Mouse (Mus musculus) left cerebral cortex, adult 2 months (tissue): ENCODE results near the gene Zgpat. TPM values are rescaled to one million over a fixed set of nuclear protein-coding genes. Genes with fewer than 3 reads are reported as not detected.

Source experiments
- DNase-seq, 2 experiments: peaks; one replicate each; pipeline ENCODE4 v3.0.0; 2021 to 2022; ENCODE audit warnings: low spot score in 2 of 2, mixed read lengths in 1 of 2; ENCODE audit errors: extremely low spot score in 1 of 2
- H3K27ac ChIP-seq: fragments of 200-600 bp; 2 replicates; pipeline ENCODE4 v1.8.1; 2022
- H3K4me3 ChIP-seq: fragments of 200-600 bp; 2 replicates; pipeline ENCODE4 v1.8.1; 2022
- CTCF ChIP-seq: fragments of 200-600 bp; IDR thresholded peaks from 2 replicates; pipeline ENCODE4 v1.8.1; 2022; ENCODE audit warnings: antibody characterized with exemption, mild to moderate bottlenecking, moderate library complexity
- intact Hi-C: fragments of 180-260 bp; cut with DNase I; formaldehyde crosslinking; loops from one replicate; pipeline ENCODE4 v1.15.1; 2025
- total RNA-seq, 2 experiments: library from RNA; stranded (reverse); gene quantifications; 2 replicates each; pipeline ENCODE4 v1.2.3; 2021

The Zgpat gene
- total RNA-seq, 2 experiments from 2014 or later = 80.3 to 80.5 TPM

DNA sequence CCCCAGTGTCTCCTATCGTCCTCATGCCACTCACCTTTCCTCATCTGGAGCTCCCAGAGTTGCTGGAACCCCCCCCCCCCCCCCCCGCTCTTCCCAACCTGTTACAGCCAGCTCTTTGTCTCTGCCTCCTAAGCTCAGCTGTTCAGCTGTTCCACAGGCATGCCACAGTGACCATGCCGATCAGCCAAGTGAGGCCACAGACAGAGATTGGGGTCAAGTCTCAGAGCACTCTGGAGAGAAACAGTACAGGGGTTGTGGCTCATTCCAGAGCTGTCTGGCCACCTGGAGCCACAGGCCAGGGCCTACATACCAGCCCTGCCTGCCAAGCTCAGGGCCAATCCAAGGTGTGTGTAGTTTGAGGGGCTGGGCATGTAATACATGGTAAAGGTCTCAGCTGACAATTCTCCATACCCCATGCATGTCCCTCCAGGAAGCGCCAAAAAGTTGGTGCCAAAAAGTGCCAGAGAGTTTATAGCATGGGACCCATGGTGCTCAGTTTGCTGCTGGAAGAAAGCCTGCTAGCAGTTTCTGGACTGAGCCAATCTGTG lies 22.0 kb downstream of the Zgpat start:
- intact Hi-C loops = no loop called here
- Histone ChIP-seq H3K4me3 (no peak overlapping the region), H3K27ac (no peak overlapping the region)
- TF ChIP-seq CTCF = no peak
- DNase-seq = no peak

DNA sequence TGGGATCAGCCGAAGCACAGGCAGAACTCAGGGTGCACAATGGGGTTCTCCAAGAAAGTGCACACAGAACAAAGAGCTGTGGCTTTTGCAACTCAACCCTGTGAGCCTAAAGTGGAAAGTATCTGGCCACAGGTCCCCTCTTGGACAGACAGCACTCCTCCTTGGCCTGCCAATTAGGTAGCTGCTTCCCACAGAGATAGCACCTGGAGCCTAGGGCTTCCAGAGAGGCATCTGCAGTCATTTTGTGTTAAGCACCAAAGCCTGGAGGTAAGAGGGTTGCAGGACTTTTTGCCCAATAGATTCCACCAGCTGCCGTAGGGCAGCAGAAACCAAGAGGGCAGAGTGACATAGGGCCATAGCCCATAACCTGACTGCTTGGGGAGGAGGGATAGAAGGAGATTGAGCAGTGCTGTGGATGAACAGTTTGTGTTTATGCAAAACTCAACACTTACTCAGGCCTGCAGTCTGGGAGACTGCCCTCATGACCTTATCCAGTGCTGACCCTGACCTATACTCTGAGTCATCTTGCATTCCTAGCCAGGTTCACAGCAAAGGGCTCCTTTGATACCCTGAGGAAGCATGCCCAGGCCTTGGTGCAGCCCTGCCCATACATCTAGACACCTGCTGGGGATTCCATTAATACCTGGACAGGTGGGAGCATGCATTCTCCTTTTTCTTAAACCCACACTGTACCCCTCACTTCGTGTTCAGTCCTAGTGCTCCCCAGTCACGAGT lies 25.6 kb downstream of the Zgpat start:
- intact Hi-C loops = loop anchor here (5.0 kb wide), 2 partner anchors 192 to 207 kb away; partner anchors contain the start of genes Samd10 and Uckl1
- H3K4me3 ChIP-seq = no peak overlapping the region

DNA sequence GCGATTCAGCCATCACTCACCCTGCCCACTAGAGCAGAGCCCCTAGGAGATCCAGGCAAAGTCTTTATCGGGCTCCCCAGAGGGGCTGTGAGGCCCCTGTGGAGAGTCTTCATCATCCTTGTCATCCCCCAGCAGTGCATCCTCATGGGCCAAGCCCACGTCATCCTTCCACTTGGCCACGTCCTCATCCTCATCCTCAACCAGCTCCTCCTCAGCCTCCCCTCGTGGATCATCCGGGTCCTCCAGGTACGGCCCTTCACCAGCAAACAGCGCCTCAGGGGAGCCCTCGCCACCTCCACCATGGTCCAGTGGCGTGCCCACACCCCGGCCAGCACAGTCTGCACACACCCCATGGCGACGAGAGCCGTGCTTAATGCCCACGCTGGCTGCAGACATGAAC lies 26.3 kb downstream of the Zgpat start:
- TF ChIP-seq CTCF = no peak
- DNase-seq = no peak
- Histone ChIP-seq H3K27ac (no peak overlapping the region), H3K4me3 (no peak overlapping the region)
- intact Hi-C loops = loop anchor here (5.0 kb wide), 2 partner anchors 191 to 206 kb away; partner anchors contain the start of genes Samd10 and Uckl1

More for the DNA sequence above, 25.6 kb downstream of the Zgpat start:
- H3K27ac ChIP-seq = no peak overlapping the region
- no peak for TF ChIP-seq CTCF
- DNase-seq = no peak

DNA sequence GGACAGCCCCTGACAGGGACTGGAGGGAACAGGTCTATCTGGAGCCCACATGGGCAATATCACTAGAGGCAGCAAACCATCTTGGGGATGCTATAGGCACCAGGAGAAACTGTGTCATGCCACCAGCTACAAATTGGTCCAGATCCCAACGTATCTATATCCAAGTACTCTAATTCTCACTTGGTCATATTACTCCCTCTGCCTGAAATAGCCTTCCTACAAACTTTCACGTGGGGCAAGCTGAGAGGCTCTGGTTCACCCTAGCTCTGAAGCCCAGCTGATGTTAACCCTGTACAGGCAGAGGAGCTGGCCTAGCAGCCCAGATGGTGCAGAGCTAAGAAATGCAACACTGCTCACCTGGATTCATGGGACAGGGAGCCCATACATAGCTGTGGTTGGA lies 26.8 kb downstream of the Zgpat start:
- no peak overlapping the region for H3K4me3 ChIP-seq
- no peak overlapping the region for H3K27ac ChIP-seq
- intact Hi-C loops = loop anchor here (5.0 kb wide), 2 partner anchors 191 to 206 kb away; partner anchors contain the start of genes Samd10 and Uckl1
- DNase-seq = no peak
- TF ChIP-seq CTCF = no peak

DNA sequence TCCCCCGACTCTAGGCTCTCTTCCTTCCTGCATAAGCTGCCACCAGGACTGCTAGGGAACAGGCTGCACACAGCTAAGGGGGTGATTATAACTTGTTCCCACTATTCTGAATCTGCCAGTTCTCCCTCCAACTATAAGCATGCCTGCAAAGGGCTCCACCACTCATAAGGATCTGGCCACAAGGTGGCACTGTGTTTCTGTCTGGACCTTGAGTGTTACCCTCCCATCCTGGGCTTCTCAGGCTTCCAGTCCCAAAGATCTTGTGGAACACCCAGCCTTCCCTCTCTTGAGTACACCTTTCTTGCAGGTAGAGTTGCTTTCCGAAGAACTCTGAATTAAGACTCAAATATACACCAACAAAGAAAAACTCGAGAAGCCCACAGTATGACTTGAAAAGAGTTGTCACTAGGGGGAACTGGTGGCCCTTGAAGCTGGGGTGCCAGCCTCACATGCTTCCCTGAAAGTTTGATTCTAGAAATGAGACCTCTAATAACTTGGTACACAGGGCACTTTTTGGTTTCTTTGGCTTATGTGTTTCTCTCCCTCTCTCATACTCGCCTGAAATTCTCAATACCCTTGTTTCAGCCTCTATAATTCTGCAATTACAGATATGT lies 28.0 kb downstream of the Zgpat start:
- intact Hi-C loops = loop anchor here (1.0 to 5.0 kb wide), 3 partner anchors 102 to 205 kb away; partner anchors contain the start of genes Samd10 and Uckl1
- TF ChIP-seq CTCF = peak; percentile 89
- Histone ChIP-seq H3K4me3 (no peak overlapping the region), H3K27ac (no peak overlapping the region)
- peak; percentile 79 to 87 for DNase-seq

DNA sequence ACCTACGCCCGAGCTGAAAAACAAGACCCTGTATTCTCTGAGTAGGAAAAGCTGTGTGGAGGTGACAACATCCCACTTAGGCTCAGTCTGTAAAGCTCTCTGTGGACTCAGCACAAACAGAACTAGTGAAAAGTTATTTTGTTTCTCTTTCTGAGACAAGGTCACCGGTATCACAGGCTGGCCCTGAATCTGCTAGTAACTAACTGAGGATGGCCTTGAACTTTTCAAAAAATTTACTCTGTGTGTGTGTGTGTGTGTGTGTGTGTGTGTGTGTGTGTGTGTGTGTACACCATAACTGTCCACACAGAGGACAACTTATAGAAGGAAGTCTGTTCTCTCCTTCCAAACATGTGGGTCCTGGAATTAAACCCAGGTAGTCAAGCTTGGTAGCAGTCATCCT lies 29.4 kb downstream of the Zgpat start:
- no peak for DNase-seq
- Histone ChIP-seq H3K27ac (no peak overlapping the region), H3K4me3 (no peak overlapping the region)
- intact Hi-C loops = loop anchor here (5.0 kb wide), 2 partner anchors 188 to 203 kb away; partner anchors contain the start of genes Samd10 and Uckl1
- TF ChIP-seq CTCF = no peak

DNA sequence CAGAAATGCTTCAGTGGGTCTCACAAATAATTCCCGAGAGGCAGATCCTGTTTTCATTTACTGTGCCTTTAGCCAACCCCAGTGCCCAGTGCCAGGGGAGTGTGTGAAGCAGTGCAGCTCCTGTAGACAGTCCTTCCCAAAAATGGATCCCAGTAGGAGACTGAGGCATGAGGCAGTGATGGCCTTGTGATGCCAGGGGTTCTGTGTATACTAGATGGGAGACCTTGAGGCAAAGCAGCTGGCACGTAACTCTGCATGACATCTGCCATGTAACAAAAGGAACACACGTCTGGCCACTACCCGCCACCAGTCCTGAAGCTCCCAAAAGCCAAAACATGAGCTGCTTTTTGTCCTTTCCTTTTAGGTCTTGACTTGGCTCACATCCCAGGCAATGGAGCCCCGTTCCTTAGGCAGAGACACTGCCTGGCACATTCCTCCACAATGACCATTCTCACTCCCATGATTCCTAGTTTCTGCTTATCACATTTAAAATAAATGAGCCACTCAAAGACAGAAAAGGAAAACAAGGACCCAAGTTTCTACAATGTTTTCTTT lies 32.6 kb downstream of the Zgpat start:
- H3K4me3 ChIP-seq = no peak overlapping the region
- intact Hi-C loops = no loop called here
- H3K27ac ChIP-seq = no peak overlapping the region
- TF ChIP-seq CTCF = no peak
- DNase-seq = no peak

DNA sequence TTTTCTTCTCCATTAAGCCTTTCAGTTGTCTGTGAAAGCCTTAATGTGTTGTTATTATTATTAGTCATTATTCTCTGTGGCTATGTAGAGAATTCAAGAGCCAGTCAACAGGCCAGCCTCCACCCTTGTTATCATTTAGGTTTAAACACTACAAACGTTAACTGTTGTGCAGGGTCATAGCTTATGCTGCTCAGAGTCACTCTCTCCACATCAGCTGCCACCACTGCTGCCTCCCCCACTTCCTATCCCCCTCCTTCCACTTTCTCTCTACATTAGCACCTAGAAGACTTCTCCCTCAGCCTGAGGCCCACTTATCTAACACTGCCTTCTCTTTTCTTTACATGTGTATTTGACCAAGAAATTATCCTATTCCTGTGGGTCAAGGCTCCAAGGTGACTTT lies 36.8 kb downstream of the Zgpat start:
- intact Hi-C loops = no loop called here
- no peak for TF ChIP-seq CTCF
- Histone ChIP-seq H3K4me3 (no peak overlapping the region), H3K27ac (no peak overlapping the region)
- DNase-seq = no peak

DNA sequence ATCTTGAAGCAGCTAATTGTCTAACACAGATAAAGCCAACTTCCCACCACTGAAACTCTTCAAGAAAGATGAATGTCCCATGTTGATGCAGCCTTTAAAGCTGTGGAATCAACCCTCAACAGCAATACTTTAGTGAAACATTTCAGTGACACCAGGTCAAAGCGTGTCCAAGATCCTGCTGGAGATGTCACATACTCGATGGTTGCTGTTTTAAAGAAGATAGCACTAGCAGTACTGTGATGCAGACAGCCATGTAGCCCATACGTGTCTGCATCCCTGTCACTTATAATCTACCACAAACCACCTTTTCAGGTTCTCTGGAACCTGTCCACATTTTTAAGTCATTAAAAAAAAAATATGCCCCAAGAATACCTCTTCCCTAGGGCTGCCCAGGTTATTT lies 39.0 kb downstream of the Zgpat start:
- intact Hi-C loops = no loop called here
- no peak overlapping the region for H3K4me3 ChIP-seq
- no peak for TF ChIP-seq CTCF
- no peak overlapping the region for H3K27ac ChIP-seq
- no peak for DNase-seq

DNA sequence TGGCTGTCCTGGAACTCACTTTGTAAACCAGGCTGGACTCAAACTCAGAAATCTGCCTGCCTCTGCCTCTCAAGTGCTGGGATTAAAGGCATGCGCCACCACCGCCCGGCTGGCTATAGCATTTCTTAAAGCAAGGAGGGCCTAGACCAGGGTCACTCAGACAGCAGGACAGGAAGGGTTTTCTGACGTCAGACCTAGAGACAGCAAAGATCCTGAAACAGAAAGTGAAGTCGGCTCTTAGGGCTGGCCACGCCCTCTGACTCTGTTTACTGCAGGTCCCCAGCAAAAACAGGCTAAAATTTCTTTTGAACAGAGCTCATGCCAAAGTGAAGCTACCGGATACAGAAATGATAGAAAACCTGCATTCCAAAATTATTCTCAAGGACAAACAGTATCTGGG lies 44.9 kb downstream of the Zgpat start:
- no peak for DNase-seq
- Histone ChIP-seq H3K4me3 (no peak overlapping the region), H3K27ac (no peak overlapping the region)
- no peak for TF ChIP-seq CTCF
- intact Hi-C loops = no loop called here

DNA sequence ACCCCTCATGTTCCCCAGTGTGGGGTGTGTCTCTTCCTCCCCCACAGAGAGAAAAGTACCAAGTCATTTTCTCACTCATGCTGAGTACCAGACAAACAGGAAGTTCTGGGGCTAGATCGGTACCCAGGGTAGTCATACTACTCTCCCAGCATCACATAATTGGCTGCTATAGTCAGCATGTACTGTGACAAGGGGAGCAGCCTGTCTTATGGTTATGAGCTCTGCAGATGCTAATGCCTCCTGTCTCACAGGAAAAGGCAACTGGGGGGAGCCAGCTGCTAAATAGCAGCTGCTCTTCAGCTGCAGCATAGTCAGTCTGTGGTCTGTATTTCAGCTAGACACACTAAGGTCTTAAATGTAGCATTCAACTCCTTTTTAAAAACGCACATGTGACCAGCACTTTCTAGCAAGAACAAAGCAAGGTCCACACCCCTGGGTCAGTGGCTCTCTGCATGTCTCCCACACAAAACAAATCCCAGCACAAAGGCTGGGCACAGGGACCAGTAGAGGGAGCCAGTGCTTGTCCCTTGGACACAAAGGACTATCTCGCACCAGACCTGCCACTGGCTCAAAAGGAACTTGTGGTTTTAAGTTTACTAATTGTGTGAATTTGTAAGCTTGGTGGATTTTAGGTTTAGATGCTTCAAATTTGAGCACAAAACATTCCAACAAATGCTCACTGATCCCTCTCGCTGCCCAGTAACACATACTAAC lies 46.2 kb downstream of the Zgpat start:
- intact Hi-C loops = loop anchor here (1.0 kb wide), 1 partner anchor 85 kb away; no protein-coding TSS in a partner anchor
- peak; percentile 86 for TF ChIP-seq CTCF
- Histone ChIP-seq H3K27ac (no peak overlapping the region), H3K4me3 (no peak overlapping the region)
- DNase-seq = peak; percentile 61 to 69
